Mouse (Mus musculus): ENCODE measurements around the gene Fermt3.
"Not testable (repeated sequence)": the region's sequence is repeated elsewhere in the genome, so short reads cannot be mapped to it uniquely, and the experiment has no call there.

The Fermt3 gene

GRCm38 (mm10) chr19:7039088-7039720 is 19.9 kb upstream of the Fermt3 start:
- DNase-seq (ENCODE audit: low spot score), result peak; percentile 65

GRCm38 (mm10) chr19:7034006-7034405 is 14.7 kb upstream of the Fermt3 start:
- DNase-seq (ENCODE audit: low spot score), result no peak

GRCm38 (mm10) chr19:7029531-7029930 is 10.3 kb upstream of the Fermt3 start:
- DNase-seq (ENCODE audit: low spot score), result no peak

- no peak for DNase-seq (ENCODE audit: low spot score)
Observed at GRCm38 (mm10) chr19:7020224-7020641, 964 bp upstream of the Fermt3 start.

DNA sequence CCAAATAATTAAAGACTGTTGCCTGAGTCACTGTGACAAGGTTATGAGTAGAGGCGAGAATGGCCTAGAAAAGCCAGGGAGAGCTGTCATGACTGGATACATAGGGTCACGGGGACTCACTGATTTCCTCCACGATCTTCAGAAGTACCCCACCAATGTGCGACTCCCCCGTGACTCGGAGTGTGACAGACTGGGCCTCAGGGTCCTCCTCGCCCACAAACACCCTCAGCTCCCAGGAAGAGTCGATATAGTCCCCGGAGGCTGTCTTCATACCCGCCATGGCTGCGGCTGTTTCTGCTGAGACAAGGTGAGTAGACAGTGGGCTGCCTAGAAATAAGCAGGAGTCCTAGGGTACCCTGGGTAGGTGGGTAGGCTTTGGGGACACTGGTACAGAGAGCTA is 723 bp downstream of the Fermt3 start:
- no peak for DNase-seq (ENCODE audit: low spot score)

DNA sequence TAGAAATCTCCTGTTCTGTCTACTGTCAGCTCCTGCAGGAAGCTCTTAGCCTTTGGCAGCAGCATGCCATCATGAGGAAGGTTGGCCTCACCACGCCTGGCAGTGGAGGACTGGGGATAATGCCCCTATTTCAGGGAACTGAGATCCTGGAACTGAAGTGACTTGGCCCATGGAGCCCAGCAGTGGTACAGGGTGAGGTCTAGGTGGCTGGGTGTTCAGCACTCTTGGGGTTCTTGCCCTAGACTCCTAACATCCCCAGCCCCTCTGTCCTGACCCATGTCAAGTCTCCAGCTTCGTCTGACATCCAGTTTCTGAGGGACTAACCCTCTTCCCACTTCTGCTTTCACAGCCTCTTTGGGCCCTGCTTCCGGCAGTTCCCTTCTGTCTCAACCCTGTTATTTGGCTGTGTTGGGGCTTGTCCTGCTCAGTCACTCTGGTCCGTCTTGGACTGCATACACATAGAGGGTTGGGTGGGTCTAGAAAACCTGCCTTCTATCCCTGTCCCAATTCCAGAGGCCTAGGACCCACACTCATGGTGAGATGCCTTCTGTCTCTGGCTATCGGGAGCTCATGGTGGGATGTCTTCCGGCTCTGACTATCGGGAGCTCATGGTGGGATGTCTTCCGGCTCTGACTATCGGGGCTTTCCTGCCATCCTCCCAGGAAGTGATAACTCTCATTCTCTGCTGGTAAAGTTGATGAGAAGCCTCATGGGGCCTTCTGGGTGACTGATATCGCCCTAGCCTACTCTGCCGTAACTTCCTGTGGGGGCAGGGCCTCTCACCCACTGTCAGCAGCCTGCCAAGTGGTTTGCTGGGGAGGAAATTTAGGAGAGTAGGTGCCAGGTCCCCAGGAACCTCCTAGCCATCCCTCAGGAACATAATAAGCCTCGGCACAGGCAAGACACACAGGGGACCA is 1.5 kb downstream of the Fermt3 start:
- DNase-seq (ENCODE audit: low spot score), result no peak

DNA sequence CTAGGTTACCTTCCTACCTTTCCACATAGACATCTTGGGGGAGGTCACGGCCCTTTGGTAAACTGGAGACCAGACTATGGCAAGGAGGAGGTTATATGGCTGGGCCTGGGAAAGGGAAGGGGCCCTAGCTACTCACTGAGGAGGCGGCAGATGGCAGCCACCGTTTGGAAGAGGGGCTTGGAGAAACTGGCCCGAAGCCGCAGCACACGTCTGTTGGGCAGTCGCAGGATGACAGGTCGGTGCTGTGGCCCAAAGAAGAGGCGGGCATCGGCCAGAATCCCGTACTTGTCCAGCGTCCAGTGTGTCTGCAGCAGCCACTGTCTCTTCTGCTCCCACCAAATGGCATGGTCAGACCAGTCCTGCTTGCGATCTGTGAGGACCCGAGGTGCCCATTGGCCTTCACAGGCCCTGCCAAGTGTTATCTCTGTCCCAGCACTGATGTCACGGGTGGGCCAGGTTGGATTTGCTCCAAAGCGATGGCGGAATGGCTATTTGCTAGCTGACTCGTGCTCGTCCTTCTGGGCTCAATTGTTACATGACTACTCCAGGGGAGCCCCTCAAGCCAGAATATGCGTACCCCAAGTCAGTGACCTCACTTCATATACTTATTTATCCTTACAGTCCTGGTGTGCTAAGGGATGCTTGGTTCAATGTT is 4.7 kb downstream of the Fermt3 start:
- no peak for DNase-seq (ENCODE audit: low spot score)

GRCm38 (mm10) chr19:7013984-7014383 is 5.3 kb downstream of the Fermt3 start:
- DNase-seq (ENCODE audit: low spot score), result no peak

GRCm38 (mm10) chr19:7012426-7012825 is 6.8 kb downstream of the Fermt3 start:
- no peak for DNase-seq (ENCODE audit: low spot score)

- DNase-seq (ENCODE audit: low spot score), result no peak
Observed at GRCm38 (mm10) chr19:7006892-7007593, 12.2 kb downstream of the Fermt3 start.

DNA sequence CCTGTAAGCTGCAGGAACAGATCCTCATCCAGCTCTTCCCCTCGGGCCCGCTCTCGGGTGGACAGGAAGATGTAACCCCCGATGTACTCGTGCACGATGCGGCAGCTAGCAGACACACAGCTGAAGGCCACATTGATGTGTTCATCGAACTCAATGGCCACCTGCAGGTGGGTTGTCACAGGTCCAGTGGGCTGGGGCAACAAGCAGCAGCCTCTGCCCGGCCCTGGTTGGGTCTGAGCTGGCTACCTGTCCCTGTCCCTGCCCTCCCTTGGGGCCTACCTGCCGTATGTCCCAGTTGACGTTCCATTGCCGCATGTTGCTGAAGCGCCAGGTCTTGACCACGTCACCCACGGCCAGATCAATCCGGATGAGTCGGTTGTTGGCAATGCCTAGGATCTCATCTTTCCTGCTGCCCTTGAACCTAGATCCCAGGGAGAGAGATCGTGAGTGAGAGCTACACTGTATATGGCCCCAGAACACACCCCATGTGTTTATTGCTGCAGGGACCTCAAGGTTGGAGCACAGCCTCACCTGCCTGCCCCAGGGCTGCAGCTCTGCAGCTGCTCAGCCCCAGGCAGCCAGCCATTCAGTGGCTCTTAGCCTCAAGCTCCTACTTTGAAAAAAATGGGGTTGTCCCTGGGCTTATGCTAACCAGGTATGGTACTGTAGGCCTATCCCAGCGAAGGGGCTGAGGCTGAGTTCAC is 19.8 kb downstream of the Fermt3 start:
- DNase-seq (ENCODE audit: low spot score), result no peak

DNA sequence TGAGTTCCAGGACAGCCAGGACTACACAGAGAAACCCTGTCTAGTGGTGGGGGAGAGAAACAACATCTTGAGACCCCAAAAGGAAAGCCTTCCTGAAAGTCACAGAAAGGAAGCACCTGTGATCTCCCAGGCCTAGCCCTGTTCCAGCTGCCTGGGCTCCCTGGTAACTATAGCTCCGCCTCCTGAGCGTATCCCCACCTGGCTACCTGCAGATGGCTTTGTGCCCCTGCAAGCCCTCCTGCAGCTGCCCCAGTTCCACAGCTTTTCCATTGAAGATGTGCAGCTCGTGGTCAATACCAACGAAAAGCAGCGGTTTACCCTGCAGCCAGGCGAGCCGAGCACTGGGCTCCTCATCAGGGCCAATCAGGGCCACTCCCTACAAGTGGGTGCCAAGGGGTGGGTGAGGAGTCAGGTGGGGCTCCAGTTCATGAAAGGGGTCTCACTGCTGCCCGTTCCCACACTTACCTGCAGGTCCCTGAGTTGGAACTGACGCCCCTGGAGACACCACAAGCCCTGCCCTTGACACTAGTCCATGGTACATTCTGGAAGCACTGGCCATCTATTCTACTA is 21.5 kb downstream of the Fermt3 start:
- DNase-seq (ENCODE audit: low spot score), result no peak

GRCm38 (mm10) chr19:6996006-6996405 is 23.3 kb downstream of the Fermt3 start, which contains the start of the genes Nudt22 and Trpt1:
Nudt22 (minus strand) TSS chr19:6996117.
Trpt1 (plus strand) TSS chr19:6996131.
- peak; percentile 83 for DNase-seq (ENCODE audit: low spot score)

DNA sequence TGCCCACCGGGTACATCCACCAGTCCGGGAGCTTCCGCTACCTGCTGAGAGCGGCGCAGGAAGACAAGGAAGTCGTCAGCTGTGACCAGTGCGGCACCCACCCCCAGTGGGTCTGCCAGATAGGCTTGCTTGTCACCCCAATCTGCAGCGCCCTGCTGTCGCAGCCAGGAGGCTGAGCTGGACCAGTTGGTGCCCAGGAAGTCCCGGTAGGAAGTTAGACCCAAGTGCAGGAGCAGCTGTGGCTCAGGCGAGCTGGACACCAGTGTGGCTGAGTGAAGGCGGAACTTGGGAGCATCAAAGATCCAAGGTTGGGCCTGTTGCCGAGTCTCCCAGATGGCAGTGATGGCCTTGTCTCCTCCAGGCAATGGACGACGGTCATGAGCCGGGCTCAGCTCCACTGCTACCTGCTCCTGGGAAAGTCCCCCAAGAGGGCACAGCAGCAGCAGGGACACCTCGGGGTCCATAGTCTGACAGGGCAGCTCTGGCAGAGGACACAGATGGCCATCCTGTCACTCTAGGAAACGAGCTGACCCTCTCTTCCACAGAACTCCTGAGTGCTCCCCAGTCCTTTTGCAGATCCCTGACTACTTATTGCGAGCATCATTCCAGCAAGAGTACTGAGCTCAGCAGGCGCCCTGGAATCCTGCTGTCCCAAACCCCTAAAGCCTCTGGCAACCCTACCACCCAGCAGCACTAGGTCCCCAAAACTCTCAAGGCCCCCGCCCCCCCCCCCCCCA is 23.8 kb downstream of the Fermt3 start:
- DNase-seq (ENCODE audit: low spot score), result no peak

DNA sequence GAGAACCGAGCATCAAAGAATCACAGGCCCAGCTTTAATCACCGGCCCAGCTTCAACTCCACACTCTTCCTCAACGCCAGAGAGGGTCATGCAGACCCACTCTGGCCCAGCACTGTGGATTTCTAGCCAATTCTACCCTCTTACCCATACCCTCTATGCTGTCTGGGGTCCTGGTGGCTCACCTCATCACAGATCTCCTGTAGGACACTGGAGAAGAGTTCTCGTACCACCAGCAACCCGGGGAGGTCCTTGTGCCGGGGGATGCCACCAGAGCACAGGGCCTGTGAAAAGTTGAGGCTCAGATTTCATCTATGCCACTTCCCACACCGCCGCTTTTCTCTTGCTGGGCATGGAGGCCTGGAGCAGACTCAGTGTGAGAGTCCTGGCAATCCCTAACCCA is 24.8 kb downstream of the Fermt3 start:
- DNase-seq (ENCODE audit: low spot score), result no peak

DNA sequence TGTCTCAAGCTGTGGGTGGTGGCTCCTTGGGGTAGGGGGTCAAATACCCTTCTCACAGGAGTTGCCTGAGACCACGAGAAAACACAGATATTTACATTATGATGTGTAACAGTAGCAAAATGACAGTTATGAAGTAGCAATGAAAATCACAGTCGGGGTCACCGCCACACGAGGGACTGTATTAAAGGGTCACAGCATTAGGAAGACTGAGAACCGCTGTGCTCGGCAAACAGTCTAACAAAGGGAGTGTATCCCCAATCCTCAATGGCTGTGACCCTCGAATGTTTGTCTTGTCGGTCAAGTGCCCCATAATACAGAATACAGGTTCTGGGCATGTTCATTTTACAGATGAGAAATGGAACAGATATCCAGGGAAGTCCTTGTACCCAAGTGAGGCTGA is 25.3 kb downstream of the Fermt3 start:
- no peak for DNase-seq (ENCODE audit: low spot score)

- DNase-seq (ENCODE audit: low spot score), result no peak
Observed at GRCm38 (mm10) chr19:6993011-6993770, 26.1 kb downstream of the Fermt3 start.

- peak; percentile 97 for DNase-seq (ENCODE audit: low spot score)
Observed at GRCm38 (mm10) chr19:6992011-6992858, 27.0 kb downstream of the Fermt3 start, which contains the start of gene Dnajc4. Dnajc4 (minus strand) TSS chr19:6992572.

GRCm38 (mm10) chr19:6991166-6991565 is 28.1 kb downstream of the Fermt3 start:
- not testable (repeated sequence) for DNase-seq (ENCODE audit: low spot score)

Data from layer of hippocampus, adult 11-12 months (tissue).